Mouse (Mus musculus): ENCODE measurements around the gene Ahcyl2.

The Ahcyl2 gene

DNA sequence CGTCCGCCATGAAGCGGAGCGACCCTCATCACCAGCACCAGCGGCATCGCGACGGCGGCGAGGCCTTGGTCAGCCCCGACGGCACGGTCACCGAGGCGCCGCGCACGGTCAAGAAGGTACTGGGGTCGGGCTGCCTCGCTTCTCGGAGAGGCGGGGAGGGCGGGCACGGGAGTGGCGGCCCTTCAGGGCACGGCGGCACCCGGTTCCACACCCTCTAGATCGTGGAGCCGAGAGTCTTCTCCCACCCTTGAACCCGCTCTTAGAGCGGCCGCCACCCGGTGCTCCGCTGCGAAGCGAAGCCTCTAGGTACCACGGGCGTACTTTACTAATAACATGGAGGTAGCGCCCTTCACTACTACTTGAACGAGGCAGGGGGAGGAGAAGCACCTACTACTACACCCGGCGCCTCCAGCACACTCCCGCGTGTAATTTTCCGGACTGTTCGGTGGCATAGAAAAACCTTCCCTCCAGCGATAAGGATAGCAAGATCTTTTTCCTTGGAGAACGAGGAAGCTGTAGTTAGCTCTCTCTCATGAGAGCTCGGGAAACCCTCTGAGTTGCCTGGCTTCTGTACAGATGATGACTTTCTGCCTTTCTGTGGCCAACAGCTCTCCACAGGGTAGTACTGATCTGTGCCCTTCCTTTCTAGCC is 1.1 kb downstream of the Ahcyl2 start:
- no peak for DNase-seq (ENCODE audit: extremely low read depth, low read depth, low spot score)

DNA sequence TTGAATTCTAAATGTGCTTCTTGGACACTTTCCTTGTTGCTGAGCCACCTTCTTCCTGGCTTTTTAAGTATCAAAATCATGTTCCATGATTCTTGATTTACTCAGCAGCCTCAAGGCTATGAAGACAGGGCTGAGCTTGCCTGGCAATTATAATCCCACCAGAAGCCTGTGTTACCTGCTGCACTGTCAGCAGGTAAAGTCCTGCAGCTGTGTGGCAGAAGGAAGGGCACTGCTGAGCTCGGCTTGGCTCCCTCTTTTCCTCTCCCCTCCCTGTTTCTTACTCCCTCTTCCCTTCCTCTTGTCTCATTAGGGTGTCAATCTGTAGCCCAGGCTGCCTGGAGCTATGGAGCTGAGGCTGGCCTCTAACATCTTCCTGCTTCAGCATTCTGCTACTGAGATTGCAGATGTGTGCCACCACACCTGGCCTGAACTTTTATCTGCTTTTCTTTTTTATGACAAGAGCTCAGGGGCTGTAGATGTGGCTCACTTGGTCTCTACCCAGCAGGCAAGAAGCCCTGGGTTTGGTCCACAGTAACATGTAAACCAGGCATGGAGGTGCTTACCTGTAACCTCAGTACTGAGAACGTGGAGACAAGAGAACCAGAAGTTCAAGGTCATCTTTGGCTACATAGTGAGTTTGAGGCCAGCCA is 3.0 kb downstream of the Ahcyl2 start:
- DNase-seq (ENCODE audit: extremely low read depth, low read depth, low spot score), result no peak

DNA sequence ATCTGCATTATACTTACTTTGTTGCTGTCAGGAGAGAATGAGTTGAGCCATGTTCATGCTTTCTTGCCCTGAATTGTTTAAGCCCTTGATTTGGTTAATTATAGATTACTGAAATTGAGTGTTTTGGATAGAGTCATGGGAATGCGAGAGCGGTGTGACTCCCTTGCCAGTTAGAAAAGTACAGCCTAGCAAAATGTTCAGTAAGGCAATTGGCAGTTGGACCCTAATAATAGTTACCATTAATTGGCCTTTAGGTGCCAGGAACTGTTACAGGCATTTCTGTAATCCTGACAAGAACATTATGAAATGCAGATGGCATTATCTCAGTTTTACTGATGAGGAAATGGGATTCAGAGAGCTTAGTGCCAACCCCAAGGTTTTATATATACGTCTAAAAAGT is 4.4 kb downstream of the Ahcyl2 start:
- peak; percentile 88 for DNase-seq (ENCODE audit: extremely low read depth, low read depth, low spot score)

DNA sequence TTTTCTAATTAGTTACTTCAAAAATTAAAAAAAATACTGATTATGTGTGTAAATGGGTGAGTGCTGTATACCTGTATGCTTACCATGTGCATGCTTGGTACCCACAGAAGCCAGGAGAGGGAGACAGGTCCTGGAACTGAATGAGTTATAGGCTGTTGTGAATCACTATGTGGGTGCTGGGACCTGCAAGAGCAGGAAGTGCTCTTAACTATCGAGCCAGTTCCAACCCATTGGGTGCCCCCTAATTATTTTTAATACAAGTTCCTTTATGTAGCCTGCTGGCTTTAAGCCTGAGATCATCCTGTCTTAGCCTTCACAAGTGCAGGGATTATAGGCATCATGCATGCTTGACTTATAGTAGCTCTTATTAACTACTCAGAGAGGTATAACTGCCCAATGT is 6.3 kb downstream of the Ahcyl2 start:
- DNase-seq (ENCODE audit: extremely low read depth, low read depth, low spot score), result no peak

- no peak for DNase-seq (ENCODE audit: extremely low read depth, low read depth, low spot score)
Observed at GRCm38 (mm10) chr6:29775609-29776008, 7.8 kb downstream of the Ahcyl2 start.

- no peak for DNase-seq (ENCODE audit: extremely low read depth, low read depth, low spot score)
Observed at GRCm38 (mm10) chr6:29776542-29777237, 8.9 kb downstream of the Ahcyl2 start.

GRCm38 (mm10) chr6:29777238-29777555 is 9.4 kb downstream of the Ahcyl2 start:
- no peak for DNase-seq (ENCODE audit: extremely low read depth, low read depth, low spot score)

DNA sequence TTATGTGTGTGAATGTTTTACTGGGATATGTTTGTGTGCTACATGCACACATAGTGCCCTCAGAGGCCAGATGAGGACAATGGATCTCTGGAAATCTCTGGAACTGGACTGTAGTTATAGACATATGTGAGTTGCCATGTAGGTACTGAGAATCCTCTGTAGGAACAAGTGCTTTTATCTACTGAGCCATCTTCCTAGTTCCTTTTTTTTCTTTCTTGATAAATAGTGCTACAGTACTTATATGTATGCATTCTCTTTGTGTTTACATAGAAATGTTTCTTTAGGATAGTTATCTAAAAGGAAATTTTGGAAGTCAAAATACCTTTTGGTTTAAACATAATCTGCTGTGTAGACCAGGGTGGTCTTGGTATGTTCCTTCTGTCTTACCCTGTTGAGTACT is 12.3 kb downstream of the Ahcyl2 start:
- DNase-seq (ENCODE audit: extremely low read depth, low read depth, low spot score), result no peak

DNA sequence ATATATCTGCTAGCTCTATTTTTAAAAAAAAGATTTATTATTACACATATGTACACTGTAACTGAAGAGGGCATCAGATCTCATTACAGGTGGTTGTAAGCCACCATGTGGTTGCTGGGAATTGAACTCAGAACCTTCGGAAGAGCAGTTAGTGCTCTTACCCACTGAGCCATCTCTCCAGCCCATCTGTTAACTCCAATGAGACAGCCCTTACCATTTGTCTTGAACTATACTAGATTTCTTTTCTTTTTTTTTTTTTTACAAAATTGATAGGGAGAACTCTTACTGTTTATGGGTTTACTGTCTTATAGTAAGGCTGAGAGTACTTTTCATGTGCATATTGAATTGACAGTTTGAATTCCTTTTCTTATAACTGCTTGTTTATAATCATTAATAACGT is 12.8 kb downstream of the Ahcyl2 start:
- no peak for DNase-seq (ENCODE audit: extremely low read depth, low read depth, low spot score)

DNA sequence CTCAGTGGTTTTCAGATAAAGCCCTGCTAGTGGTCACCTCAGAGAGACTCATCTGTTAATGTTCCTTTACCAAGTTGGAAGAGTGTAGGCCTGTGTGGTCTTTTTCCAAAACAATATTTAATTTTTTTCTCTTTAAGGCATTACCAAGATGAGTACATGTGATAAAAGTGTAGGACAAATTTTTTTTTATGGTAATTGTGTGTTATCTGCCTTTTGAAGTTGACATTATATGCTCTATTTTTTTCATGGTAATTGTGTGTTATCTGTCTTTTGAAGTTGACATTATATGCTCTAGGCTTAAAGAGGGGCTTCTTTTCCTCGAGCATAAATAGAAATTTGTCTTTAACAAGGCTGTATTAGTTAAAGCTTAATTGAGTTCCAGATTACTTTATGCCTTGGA is 14.4 kb downstream of the Ahcyl2 start:
- DNase-seq (ENCODE audit: extremely low read depth, low read depth, low spot score), result no peak

DNA sequence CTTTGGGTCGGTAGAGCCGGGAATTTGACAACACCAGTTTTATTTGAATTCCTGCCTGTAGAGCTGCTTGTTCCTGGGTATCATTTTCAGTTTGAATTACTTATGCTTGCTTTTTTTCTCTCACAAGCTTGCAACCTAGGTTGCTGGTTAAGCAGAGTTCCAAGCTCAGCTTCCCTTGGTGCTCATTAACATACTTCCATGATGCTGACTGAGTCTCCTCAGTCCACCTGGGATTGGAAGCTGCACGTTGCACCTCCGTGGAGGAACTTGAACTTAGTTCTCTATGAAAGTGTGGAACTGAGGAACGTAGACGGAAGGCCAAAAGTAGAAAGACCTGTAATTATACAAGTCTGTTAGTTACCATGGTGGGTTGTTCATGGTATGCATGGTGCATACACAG is 16.1 kb downstream of the Ahcyl2 start:
- DNase-seq (ENCODE audit: extremely low read depth, low read depth, low spot score), result no peak

DNA sequence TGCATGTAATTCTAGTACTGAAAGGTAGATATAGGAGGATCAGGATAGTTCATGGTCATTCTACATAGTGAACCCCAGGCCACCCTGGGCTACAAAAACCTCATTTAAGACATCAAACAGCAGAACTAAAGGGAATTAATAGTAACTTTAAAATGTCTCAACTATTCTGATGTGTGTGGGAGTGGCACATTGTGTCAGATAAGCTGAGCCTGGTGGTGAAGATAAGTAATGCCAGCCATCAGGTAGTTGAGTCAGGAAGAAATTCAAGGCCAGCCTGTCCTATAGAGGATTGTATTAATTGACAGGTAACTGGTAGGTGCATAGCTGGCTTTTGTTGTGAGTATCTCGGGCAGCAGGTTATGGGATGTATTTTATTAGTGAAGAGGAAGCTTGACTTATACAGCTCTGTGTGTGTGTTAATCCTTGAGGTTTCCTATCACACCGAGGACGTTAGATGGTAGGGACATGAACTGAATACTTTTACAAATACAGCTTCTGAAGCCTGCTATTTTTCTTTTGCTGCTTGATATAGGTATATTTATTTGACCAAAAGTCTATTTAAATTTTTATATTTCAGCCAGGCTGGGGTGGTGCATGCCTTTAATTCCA is 16.7 kb downstream of the Ahcyl2 start:
- DNase-seq (ENCODE audit: extremely low read depth, low read depth, low spot score), result no peak

DNA sequence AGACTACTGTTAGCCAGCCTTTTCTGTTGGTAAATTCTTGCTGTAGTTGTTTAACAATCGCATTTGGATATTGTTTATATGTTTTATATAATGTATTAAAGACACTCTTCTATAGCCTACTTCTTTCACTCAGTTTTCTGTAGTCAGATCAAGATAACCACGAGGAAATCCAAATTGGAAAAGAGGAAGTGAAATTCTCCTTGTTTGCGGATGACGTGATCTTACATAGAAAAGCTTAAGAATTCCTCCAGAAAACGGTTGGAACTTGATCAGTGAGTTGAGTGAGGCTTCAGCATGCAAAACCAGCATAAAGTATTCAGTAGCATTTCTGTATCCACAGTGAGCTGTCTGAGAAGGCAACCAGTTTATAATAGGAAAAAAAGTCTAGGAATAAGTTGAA is 17.9 kb downstream of the Ahcyl2 start:
- no peak for DNase-seq (ENCODE audit: extremely low read depth, low read depth, low spot score)

- DNase-seq (ENCODE audit: extremely low read depth, low read depth, low spot score), result no peak
Observed at GRCm38 (mm10) chr6:29788779-29789350, 21.1 kb downstream of the Ahcyl2 start.

DNA sequence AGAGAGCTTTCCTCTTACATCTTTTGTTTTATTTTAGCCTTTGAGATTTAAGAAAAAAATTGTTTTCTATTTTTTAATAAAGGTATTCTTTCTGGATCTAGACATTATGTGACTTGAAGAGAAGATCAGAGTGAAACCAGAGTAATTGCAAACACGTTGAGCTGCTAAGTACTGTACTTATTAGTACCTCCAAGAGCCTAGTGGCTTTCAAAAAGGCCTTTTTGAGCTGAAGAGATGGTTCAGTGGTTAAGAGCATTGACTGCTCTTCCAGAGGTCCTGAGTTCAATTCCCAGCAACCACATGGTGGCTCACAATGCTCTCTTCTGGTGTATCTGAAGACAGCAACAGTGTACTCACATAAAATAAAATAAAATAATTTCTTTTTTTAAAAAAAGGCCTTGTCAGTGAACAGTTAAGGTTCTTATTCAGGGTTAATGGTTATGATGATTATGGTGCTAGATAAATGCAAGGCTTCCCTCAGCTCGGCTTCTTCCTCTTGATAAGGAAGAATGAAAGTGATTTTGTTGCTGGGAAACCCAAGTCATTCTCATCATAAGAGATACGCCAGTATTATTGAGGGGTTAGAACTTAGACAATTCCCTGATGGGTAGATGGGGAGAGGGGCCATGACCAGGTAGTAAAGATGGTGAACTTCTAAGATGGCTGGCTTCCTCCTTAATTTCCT is 22.3 kb downstream of the Ahcyl2 start:
- DNase-seq (ENCODE audit: extremely low read depth, low read depth, low spot score), result no peak

DNA sequence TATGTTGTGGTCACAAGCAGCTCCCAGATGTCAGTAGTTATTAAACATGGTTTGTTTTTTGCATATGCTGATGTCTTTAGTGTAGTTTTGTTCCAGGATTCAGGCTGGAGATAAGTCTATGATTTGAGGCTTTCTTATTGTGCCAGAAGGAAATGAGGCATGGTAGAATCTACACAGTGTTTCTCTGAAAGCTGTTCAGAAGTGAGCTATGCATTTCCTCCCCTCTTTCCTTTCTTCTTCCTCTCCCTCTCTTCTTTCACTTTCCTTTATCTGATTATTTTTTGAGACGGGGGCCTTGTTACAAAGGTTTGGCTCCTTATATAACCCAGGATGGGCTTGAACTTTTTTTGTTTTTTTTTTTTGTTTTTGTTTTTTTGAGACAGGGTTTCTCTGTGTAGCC is 25.7 kb downstream of the Ahcyl2 start:
- no peak for DNase-seq (ENCODE audit: extremely low read depth, low read depth, low spot score)

- no peak for DNase-seq (ENCODE audit: extremely low read depth, low read depth, low spot score)
Observed at GRCm38 (mm10) chr6:29794582-29794981, 26.8 kb downstream of the Ahcyl2 start.

DNA sequence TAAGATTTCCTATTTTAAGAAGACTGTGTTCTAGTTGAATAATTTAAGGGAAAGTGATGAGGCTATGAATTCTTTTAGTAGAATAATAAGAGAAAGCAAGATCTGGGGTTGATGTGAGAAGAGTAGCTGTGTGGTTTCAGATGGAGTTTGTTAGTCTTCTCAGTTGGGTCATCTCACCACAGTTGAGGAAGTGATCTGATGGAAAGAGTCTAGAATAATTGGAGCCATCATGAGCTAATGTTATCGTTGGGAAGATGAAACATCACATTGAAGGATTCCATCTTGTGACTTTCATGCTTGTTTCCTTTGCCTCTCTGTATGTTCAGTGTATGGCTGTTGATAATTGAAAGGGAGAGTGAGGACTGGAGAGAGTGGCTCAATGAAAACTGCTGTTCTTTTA is 35.2 kb downstream of the Ahcyl2 start:
- DNase-seq (ENCODE audit: extremely low read depth, low read depth, low spot score), result no peak

GRCm38 (mm10) chr6:29804006-29804405 is 36.2 kb downstream of the Ahcyl2 start:
- no peak for DNase-seq (ENCODE audit: extremely low read depth, low read depth, low spot score)

- no peak for DNase-seq (ENCODE audit: extremely low read depth, low read depth, low spot score)
Observed at GRCm38 (mm10) chr6:29805381-29805780, 37.6 kb downstream of the Ahcyl2 start.

- DNase-seq (ENCODE audit: extremely low read depth, low read depth, low spot score), result no peak
Observed at GRCm38 (mm10) chr6:29812076-29812475, 44.3 kb downstream of the Ahcyl2 start.
